Mouse (Mus musculus) lung, postnatal 0 days (tissue): ENCODE results near the gene Haus7.

Experiments used
- CTCF ChIP-seq: IDR thresholded peaks from 2 replicates; pipeline ENCODE4 v1.5.1; 2016; ENCODE audit warnings: antibody characterized with exemption, mild to moderate bottlenecking
- EP300 ChIP-seq: IDR thresholded peaks from 2 replicates; pipeline ENCODE4 v1.6.1; 2016; ENCODE audit warnings: antibody characterized with exemption, mild to moderate bottlenecking, control low read depth

DNA sequence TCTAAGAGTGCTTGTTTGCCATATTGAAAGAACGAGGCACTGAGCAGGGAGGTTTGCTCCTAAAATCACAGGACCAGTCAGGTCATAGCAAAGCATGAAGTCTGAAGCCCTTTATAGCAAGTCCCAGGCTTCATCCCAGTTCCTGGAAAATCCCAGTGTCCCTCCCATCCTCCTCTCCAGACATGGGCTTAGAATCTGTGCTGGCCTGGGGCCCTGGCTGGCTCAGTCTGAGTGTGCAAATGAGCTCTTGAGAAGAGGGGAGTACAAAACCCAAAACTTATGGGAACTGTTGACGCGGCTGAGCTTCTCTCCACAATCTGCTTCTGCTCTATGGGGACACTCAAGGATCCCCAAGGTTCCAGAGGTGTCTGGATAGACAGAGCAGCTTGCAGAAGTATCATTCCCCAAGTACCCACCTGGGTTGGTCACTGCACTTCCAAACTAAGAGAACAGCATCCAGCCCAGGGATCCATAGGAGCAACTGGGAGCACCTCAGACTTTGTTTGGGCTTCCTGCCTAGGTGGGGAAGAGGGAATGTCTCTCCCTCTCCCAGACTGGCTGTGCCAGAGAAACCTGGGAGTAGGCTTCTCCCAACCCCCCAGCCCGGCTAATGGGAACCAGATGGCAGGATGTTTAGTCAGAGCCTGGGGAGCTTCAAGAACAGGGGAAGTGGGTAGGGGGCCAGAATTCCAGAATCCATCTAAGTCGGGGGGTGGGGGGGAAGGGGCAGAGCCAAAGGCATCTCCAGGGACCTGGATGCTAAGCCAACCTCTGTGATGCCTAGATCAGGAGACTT is 8.8 kb upstream of the Haus7 start:
- no peak for TF ChIP-seq CTCF
- no peak for TF ChIP-seq EP300
